Mouse (Mus musculus) megakaryocyte, adult 5-6 weeks (primary cell): ENCODE measurements around the gene Sf3b3. TPM values are rescaled to one million over a fixed set of nuclear protein-coding genes. Genes with fewer than 3 reads are reported as not detected.
"Not testable (repeated sequence)": the region's sequence is repeated elsewhere in the genome, so short reads cannot be mapped to it uniquely, and the experiment has no call there.

Source experiments
- ATAC-seq: 2 replicates; pipeline ENCODE4 v1.8.0; 2016; ENCODE audit warnings: mild to moderate bottlenecking, inconsistent platforms; ENCODE audit not compliant: poor library complexity, severe bottlenecking
- total RNA-seq, 2 experiments: library from RNA; stranded (forward) in 1 of 2; stranded (reverse) in 1 of 2; fragments of 153-499, 151-499 nt in 1 of 2; fragments of 221-1000, 200-1000 nt in 1 of 2; gene quantifications; 2 replicates each; pipeline versions ENCODE4 v1.2.3 to v1.2.4; 2015 to 2017

Gene Sf3b3
- total RNA-seq (2015), result 58.4 and 63.2 TPM in 2 replicates
- total RNA-seq (2017), result 74.7 and 87.7 TPM in 2 replicates

GRCm38 (mm10) chr8:110846405-110847170 lies at the start of gene Sf3b3, which contains the start of gene Cog4:
Gene Sf3b3, minus strand, starts transcription at chr8:110846787.
Gene Cog4, plus strand, starts transcription at chr8:110846600.
- peak; percentile 95 for ATAC-seq

GRCm38 (mm10) chr8:110895812-110896211 lies 49.2 kb upstream of the Sf3b3 start:
- peak; percentile 33 for ATAC-seq

- ATAC-seq, result peak; percentile 70
Measured at GRCm38 (mm10) chr8:110895254-110895653, 48.7 kb upstream of the Sf3b3 start.

- no peak for ATAC-seq
Measured at GRCm38 (mm10) chr8:110894851-110895250, 48.3 kb upstream of the Sf3b3 start.

GRCm38 (mm10) chr8:110892913-110893312 lies 46.3 kb upstream of the Sf3b3 start:
- ATAC-seq, result no peak

- ATAC-seq, result no peak
Measured at GRCm38 (mm10) chr8:110892040-110892439, 45.5 kb upstream of the Sf3b3 start.

GRCm38 (mm10) chr8:110889904-110890470 lies 43.4 kb upstream of the Sf3b3 start:
- ATAC-seq, result no peak

- no peak for ATAC-seq
Measured at GRCm38 (mm10) chr8:110888860-110889259, 42.3 kb upstream of the Sf3b3 start.

GRCm38 (mm10) chr8:110888441-110888840 lies 41.9 kb upstream of the Sf3b3 start:
- ATAC-seq, result no peak

GRCm38 (mm10) chr8:110887551-110887950 lies 41.0 kb upstream of the Sf3b3 start:
- ATAC-seq, result no peak

GRCm38 (mm10) chr8:110886634-110887033 lies 40.0 kb upstream of the Sf3b3 start:
- no peak for ATAC-seq

GRCm38 (mm10) chr8:110883824-110884223 lies 37.2 kb upstream of the Sf3b3 start:
- ATAC-seq, result no peak

GRCm38 (mm10) chr8:110881741-110882310 lies 35.2 kb upstream of the Sf3b3 start:
- no peak for ATAC-seq

- no peak for ATAC-seq
Measured at GRCm38 (mm10) chr8:110877862-110878261, 31.3 kb upstream of the Sf3b3 start.

GRCm38 (mm10) chr8:110870501-110870900 lies 23.9 kb upstream of the Sf3b3 start:
- ATAC-seq, result no peak

- ATAC-seq, result not testable (repeated sequence)
Measured at GRCm38 (mm10) chr8:110861347-110862025, 14.9 kb upstream of the Sf3b3 start.

- peak; percentile 87 for ATAC-seq
Measured at GRCm38 (mm10) chr8:110859651-110860501, 13.3 kb upstream of the Sf3b3 start.

- ATAC-seq, result no peak
Measured at GRCm38 (mm10) chr8:110856760-110857461, 10.3 kb upstream of the Sf3b3 start.

GRCm38 (mm10) chr8:110856073-110856472 lies 9.5 kb upstream of the Sf3b3 start:
- ATAC-seq, result not testable (repeated sequence)

- no peak for ATAC-seq
Measured at GRCm38 (mm10) chr8:110851186-110851585, 4.6 kb upstream of the Sf3b3 start.
